Mouse (Mus musculus) ES-Bruce4 (cell line): ENCODE data around the gene Plce1.

Source experiments
- CTCF ChIP-seq: IDR thresholded peaks from one replicate; pipeline ENCODE4 v1.8.1; 2011; ENCODE audit warnings: low read depth, low read length
- EP300 ChIP-seq: IDR thresholded peaks from 2 replicates; pipeline ENCODE4 v1.6.1; 2011; ENCODE audit warnings: low read depth, low read length; ENCODE audit not compliant: insufficient read depth

GRCm38 (mm10) chr19:38818766-38819426 lies 338.0 kb downstream of the Plce1 start, which contains the start of gene Noc3l:
- peak; percentile 80 for TF ChIP-seq CTCF
- 0 out of 2 replicates have a peak, but pooled peaks have one; percentile 35 for TF ChIP-seq EP300
